Mouse (Mus musculus): ENCODE measurements around the gene Zdhhc5. TPM values are rescaled to one million over a fixed set of nuclear protein-coding genes. Genes with fewer than 3 reads are reported as not detected.

Zdhhc5 gene
- polyA plus RNA-seq, 1 experiment, result 59.6 TPM

GRCm38 (mm10) chr2:84740608-84741333 lies 25.8 kb upstream of the Zdhhc5 start:
- DNase-seq, result peak; percentile 52
- Histone ChIP-seq H3K4me1 (ENCODE audit: control insufficient read depth, insufficient read depth, low read length) (peaks cover 3% of the 10 kb centered on the region; the same call in 1 of the 2 replicates), H3K4me3 (ENCODE audit: insufficient read depth, low read depth, low read length) (no peak overlapping the region), H3K27me3 (replicated peaks; ENCODE audit: control insufficient read depth, insufficient read depth, low read length) (no peaks in the 10 kb centered on the region), H3K36me3 (ENCODE audit: control insufficient read depth, insufficient read depth, low read length) (no peaks in the 10 kb centered on the region), H3K27ac (ENCODE audit: insufficient read depth, low read depth, low read length) (no peak overlapping the region)
- WGBS, result 58% methylated on average over 15 of the region's 15 CpGs
- TF ChIP-seq CTCF (conservative IDR thresholded peaks at IDR 0.05; ENCODE audit: insufficient read depth, insufficient read length, low read depth, low read length) (0 out of 2 replicates have a peak, but pooled peaks have one; percentile 18), POLR2A (IDR thresholded peaks at IDR 0.05; ENCODE audit: low read depth, low read length) (no peak)

- TF ChIP-seq POLR2A (IDR thresholded peaks at IDR 0.05; ENCODE audit: low read depth, low read length) (no peak), CTCF (conservative IDR thresholded peaks at IDR 0.05; ENCODE audit: insufficient read depth, insufficient read length, low read depth, low read length) (peak; percentile 85)
- no peaks in the 10 kb centered on the region for H3K27me3 ChIP-seq (replicated peaks; ENCODE audit: control insufficient read depth, insufficient read depth, low read length)
- no peaks in the 10 kb centered on the region; the same call in 1 of the 2 replicates for H3K4me1 ChIP-seq (ENCODE audit: control insufficient read depth, insufficient read depth, low read length)
- H3K36me3 ChIP-seq (ENCODE audit: control insufficient read depth, insufficient read depth, low read length), result no peaks in the 10 kb centered on the region
- DNase-seq, result peak; percentile 78
- H3K27ac ChIP-seq (ENCODE audit: insufficient read depth, low read depth, low read length), result no peak overlapping the region
- H3K4me3 ChIP-seq (ENCODE audit: insufficient read depth, low read depth, low read length), result no peak overlapping the region
- 2% methylated on average over 12 of the region's 12 CpGs for WGBS
Observed at GRCm38 (mm10) chr2:84738271-84738911, 23.4 kb upstream of the Zdhhc5 start.

- 16% methylated on average over 8 of the region's 8 CpGs for WGBS
- 0 out of 2 replicates have a peak, but pooled peaks have one; percentile 10 for TF ChIP-seq CTCF (conservative IDR thresholded peaks at IDR 0.05; ENCODE audit: insufficient read depth, insufficient read length, low read depth, low read length)
- no peak for TF ChIP-seq POLR2A (IDR thresholded peaks at IDR 0.05; ENCODE audit: low read depth, low read length)
- no peak for DNase-seq
- Histone ChIP-seq H3K4me1 (ENCODE audit: control insufficient read depth, insufficient read depth, low read length) (no peaks in the 10 kb centered on the region; the same call in 1 of the 2 replicates), H3K27me3 (replicated peaks; ENCODE audit: control insufficient read depth, insufficient read depth, low read length) (no peaks in the 10 kb centered on the region), H3K36me3 (ENCODE audit: control insufficient read depth, insufficient read depth, low read length) (no peaks in the 10 kb centered on the region), H3K4me3 (ENCODE audit: insufficient read depth, low read depth, low read length) (no peak overlapping the region), H3K27ac (ENCODE audit: insufficient read depth, low read depth, low read length) (no peak overlapping the region)
Observed at GRCm38 (mm10) chr2:84737451-84737925, 22.5 kb upstream of the Zdhhc5 start.

- no peak for TF ChIP-seq CTCF (conservative IDR thresholded peaks at IDR 0.05; ENCODE audit: insufficient read depth, insufficient read length, low read depth, low read length)
- TF ChIP-seq POLR2A (IDR thresholded peaks at IDR 0.05; ENCODE audit: low read depth, low read length), result no peak
- no peaks in the 10 kb centered on the region for H3K27me3 ChIP-seq (replicated peaks; ENCODE audit: control insufficient read depth, insufficient read depth, low read length)
- 10% methylated on average over 27 of the region's 27 CpGs for WGBS
- DNase-seq, result no peak
- H3K36me3 ChIP-seq (ENCODE audit: control insufficient read depth, insufficient read depth, low read length), result no peaks in the 10 kb centered on the region
- no peak overlapping the region for H3K4me3 ChIP-seq (ENCODE audit: insufficient read depth, low read depth, low read length)
- H3K4me1 ChIP-seq (ENCODE audit: control insufficient read depth, insufficient read depth, low read length), result no peaks in the 10 kb centered on the region
- no peak overlapping the region for H3K27ac ChIP-seq (ENCODE audit: insufficient read depth, low read depth, low read length)
Observed at GRCm38 (mm10) chr2:84736312-84737161, 21.6 kb upstream of the Zdhhc5 start.

- H3K27me3 ChIP-seq (replicated peaks; ENCODE audit: control insufficient read depth, insufficient read depth, low read length), result no peaks in the 10 kb centered on the region
- H3K4me1 ChIP-seq (ENCODE audit: control insufficient read depth, insufficient read depth, low read length), result no peaks in the 10 kb centered on the region
- no peak overlapping the region for H3K27ac ChIP-seq (ENCODE audit: insufficient read depth, low read depth, low read length)
- 13% methylated on average over 7 of the region's 7 CpGs for WGBS
- no peak for DNase-seq
- no peak for TF ChIP-seq CTCF (conservative IDR thresholded peaks at IDR 0.05; ENCODE audit: insufficient read depth, insufficient read length, low read depth, low read length)
- TF ChIP-seq POLR2A (IDR thresholded peaks at IDR 0.05; ENCODE audit: low read depth, low read length), result no peak
- H3K4me3 ChIP-seq (ENCODE audit: insufficient read depth, low read depth, low read length), result no peak overlapping the region
- H3K36me3 ChIP-seq (ENCODE audit: control insufficient read depth, insufficient read depth, low read length), result no peaks in the 10 kb centered on the region
Observed at GRCm38 (mm10) chr2:84735346-84735920, 20.5 kb upstream of the Zdhhc5 start.

GRCm38 (mm10) chr2:84734919-84735318 lies 19.9 kb upstream of the Zdhhc5 start:
- Histone ChIP-seq H3K27me3 (replicated peaks; ENCODE audit: control insufficient read depth, insufficient read depth, low read length) (no peaks in the 10 kb centered on the region), H3K4me3 (ENCODE audit: insufficient read depth, low read depth, low read length) (no peak overlapping the region), H3K4me1 (ENCODE audit: control insufficient read depth, insufficient read depth, low read length) (no peaks in the 10 kb centered on the region), H3K36me3 (ENCODE audit: control insufficient read depth, insufficient read depth, low read length) (no peaks in the 10 kb centered on the region), H3K27ac (ENCODE audit: insufficient read depth, low read depth, low read length) (no peak overlapping the region)
- DNase-seq, result no peak
- TF ChIP-seq POLR2A (IDR thresholded peaks at IDR 0.05; ENCODE audit: low read depth, low read length) (no peak), CTCF (conservative IDR thresholded peaks at IDR 0.05; ENCODE audit: insufficient read depth, insufficient read length, low read depth, low read length) (no peak)
- 9% methylated on average over 2 of the region's 2 CpGs for WGBS
